Mouse (Mus musculus) lung, postnatal 10 days (tissue): ENCODE data around the gene Tnfsf10.

Source experiments
- DNase-seq: peaks from one replicate; pipeline ENCODE4 v3.0.0; 2021

Tnfsf10 gene

DNA sequence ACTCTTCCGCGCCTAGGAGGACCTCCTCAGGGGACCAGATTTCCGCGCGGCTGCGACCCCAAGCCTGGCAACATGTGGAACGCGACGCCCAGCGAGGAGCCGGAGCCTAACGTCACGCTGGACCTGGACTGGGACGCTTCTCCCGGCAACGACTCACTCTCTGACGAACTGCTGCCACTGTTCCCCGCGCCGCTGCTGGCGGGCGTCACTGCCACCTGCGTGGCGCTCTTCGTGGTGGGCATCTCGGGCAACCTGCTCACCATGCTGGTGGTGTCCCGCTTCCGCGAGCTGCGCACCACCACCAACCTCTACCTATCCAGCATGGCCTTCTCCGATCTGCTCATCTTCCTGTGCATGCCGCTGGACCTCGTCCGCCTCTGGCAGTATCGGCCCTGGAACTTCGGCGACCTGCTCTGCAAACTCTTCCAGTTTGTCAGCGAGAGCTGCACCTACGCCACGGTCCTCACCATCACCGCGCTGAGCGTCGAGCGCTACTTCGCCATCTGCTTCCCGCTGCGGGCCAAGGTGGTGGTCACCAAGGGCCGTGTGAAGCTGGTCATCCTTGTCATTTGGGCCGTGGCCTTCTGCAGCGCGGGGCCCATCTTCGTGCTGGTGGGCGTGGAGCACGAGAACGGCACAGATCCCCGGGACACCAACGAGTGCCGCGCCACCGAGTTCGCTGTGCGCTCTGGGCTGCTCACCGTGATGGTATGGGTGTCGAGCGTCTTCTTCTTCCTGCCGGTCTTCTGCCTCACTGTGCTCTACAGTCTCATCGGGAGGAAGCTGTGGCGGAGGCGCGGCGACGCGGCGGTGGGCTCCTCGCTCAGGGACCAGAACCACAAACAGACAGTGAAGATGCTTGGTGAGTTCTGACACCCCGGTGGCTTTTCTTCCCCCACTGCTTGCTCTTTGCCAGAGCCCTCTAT, 55.2 kb downstream of the Tnfsf10 start:
- DNase-seq, result no peak

DNA sequence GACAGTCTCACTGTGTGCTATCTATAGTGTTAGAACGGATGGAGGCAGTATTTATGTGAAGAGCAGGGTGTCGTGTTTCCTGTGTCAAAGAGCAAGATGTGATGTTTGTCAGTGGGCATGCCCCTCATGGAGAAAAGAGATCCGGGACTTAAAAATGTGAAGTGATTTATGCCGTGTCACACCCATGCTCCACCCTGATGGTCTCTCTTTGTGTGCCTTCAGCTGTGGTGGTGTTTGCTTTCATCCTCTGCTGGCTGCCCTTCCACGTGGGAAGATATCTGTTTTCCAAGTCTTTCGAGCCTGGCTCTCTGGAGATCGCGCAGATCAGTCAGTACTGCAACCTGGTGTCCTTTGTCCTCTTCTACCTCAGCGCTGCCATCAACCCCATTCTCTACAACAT, 57.6 kb downstream of the Tnfsf10 start:
- DNase-seq, result no peak

DNA sequence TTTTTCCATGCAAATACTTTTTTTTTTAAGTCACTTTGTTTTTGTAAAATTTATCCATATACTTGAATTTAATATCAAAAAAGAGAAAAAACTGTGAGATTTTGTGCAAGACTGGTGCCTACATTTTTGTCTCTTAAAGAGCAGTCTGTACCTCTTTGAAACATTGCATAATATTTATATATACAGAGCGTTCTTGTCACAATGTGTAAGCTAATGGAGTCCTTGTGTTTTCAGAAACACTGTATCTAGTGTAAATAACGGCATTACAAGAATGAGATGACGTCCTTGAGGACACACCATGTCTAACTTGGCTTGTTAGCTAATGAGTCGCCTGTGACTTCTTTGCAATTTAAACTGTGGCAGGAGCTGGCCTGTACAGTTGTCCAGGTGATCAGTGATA, 61.1 kb downstream of the Tnfsf10 start:
- no peak for DNase-seq

DNA sequence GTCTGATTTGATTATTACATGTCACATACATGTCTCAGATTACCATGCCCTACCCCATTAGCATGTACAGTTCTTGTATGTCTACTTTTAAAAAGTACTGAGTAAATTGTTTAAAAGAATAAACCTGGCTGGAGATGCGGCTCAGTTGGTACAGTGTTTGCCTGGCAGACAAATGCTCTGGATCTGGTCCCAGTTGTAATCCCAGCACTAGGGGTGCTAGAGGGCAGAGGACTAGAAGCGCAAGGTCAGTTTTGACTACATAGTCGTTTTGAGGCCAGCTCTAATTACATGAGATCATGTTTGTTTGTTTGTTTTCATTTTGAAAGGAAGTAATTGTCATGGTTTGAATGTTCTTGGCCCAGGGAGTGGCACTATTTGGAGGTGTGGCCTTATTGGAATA, 68.0 kb downstream of the Tnfsf10 start:
- DNase-seq, result no peak

DNA sequence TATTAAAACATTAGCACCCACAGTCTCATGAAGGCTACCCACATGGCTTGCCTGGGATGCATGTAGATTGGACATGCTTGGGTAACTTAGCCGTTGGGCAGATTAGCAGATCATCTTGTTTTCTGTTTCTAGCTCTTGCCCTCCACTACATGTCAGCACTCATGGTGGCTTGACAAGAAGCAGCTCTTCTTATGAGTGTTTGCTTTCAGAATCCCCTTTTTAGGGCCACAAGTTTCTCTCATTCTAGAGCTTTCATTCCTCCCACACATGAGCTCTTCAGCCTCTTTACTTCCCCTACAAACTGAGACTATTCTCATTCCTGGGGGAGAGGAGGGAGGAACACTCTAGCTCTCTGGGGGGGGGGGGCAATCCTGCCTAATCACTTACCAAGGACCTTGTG, 73.1 kb downstream of the Tnfsf10 start:
- DNase-seq, result no peak
